Mouse (Mus musculus) testis, adult 2 months (tissue): ENCODE results near the gene Zfp810.

Experiments used
- CTCF ChIP-seq: fragments of 200-500 bp; IDR thresholded peaks from 2 replicates; pipeline ENCODE4 v1.5.1; 2012; ENCODE audit warnings: low read depth, mild to moderate bottlenecking, inconsistent platforms, low read length, moderate library complexity; ENCODE audit not compliant: control insufficient read depth, insufficient read depth, insufficient replicate concordance
- POLR2A ChIP-seq: fragments of 200-500 bp; IDR thresholded peaks from 2 replicates; pipeline ENCODE4 v1.6.1; 2012; ENCODE audit warnings: low read depth, mild to moderate bottlenecking, inconsistent platforms, low read length, moderate library complexity; ENCODE audit not compliant: control insufficient read depth

DNA sequence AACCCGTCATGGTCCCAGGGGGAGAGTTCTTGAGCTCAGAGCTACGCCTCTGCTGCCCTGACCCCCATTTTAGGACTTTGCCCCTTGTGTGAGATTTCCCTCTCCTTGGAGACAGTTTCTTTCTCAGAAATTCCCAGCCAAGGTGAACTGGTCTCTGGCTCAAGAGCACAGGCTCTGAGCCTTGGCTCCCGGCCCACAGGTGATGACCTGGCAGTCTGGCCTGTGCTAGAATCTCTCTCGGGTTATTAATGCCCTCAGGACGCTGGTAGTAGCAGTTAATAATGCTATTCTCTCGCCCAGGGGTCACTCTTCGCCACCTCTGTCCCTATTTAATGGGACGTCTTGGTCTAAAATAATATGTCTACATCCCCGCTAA is 19.6 kb upstream of the Zfp810 start:
- no peak for TF ChIP-seq POLR2A
- TF ChIP-seq CTCF = no peak
